Mouse (Mus musculus) heart, embryonic 12.5 days (tissue): Measurements from ENCODE around the gene Tmem82. TPM values are rescaled to one million over a fixed set of nuclear protein-coding genes. Genes with fewer than 3 reads are reported as not detected.
A peak's percentile ranks its signal among the peaks of the same experiment; 100 is the strongest.

Source experiments
- ATAC-seq: fragments of 200-750 bp; cut with Nextera tagmentation; 2 replicates; pipeline ENCODE4 v1.8.0; 2017; ENCODE audit warnings: moderate TSS enrichment, moderate library complexity; ENCODE audit not compliant: insufficient number of reproducible peaks, low FRiP score
- H3K27ac ChIP-seq: fragments of 300-500 bp; sonication (generic); 2 replicates; pipeline ENCODE4 v1.5.1; 2016; ENCODE audit warnings: mild to moderate bottlenecking, moderate library complexity; ENCODE audit not compliant: poor library complexity, severe bottlenecking
- H3K27me3 ChIP-seq: fragments of 300-500 bp; sonication (generic); replicated peaks from 2 replicates; pipeline ENCODE4 v1.6.1; 2016; ENCODE audit warnings: mild to moderate bottlenecking, moderate library complexity
- H3K36me3 ChIP-seq: fragments of 300-500 bp; sonication (generic); 2 replicates; pipeline ENCODE4 v1.6.1; 2016; ENCODE audit warnings: mild to moderate bottlenecking, moderate library complexity
- H3K4me1 ChIP-seq: fragments of 300-500 bp; sonication (generic); replicated peaks from 2 replicates; pipeline ENCODE4 v1.6.1; 2016; ENCODE audit warnings: mild to moderate bottlenecking
- H3K4me2 ChIP-seq: fragments of 300-500 bp; sonication (generic); 2 replicates; pipeline ENCODE4 v1.6.1; 2016; ENCODE audit warnings: mild to moderate bottlenecking, moderate library complexity
- H3K4me3 ChIP-seq: fragments of 300-500 bp; sonication (generic); 2 replicates; pipeline ENCODE4 v1.5.1; 2016; ENCODE audit warnings: mild to moderate bottlenecking
- H3K9ac ChIP-seq: fragments of 300-500 bp; sonication (generic); 2 replicates; pipeline ENCODE4 v1.6.1; 2016; ENCODE audit warnings: mild to moderate bottlenecking, moderate library complexity
- H3K9me3 ChIP-seq: fragments of 300-500 bp; sonication (generic); replicated peaks from 2 replicates; pipeline ENCODE4 v1.6.1; 2016; ENCODE audit warnings: mild to moderate bottlenecking, moderate library complexity
- WGBS: fragments of 180-500 bp; shearing (Covaris S2); methylation state at CpG from one replicate; pipeline ENCODE4 v1.1.7; 2016; 5-methylcytosine and 5-hydroxymethylcytosine counted together
- polyA plus RNA-seq: library from polyadenylated mRNA; unstranded; fragments of >200 nt; fragmentation: Nextera tagmentation; extraction: Ambion mirVana; gene quantifications from 2 replicates; pipeline ENCODE4 v1.2.1, GENCODE M21; 2016

Tmem82 gene
- polyA plus RNA-seq, 1 experiment from 2014 or later = 0.19 TPM

DNA sequence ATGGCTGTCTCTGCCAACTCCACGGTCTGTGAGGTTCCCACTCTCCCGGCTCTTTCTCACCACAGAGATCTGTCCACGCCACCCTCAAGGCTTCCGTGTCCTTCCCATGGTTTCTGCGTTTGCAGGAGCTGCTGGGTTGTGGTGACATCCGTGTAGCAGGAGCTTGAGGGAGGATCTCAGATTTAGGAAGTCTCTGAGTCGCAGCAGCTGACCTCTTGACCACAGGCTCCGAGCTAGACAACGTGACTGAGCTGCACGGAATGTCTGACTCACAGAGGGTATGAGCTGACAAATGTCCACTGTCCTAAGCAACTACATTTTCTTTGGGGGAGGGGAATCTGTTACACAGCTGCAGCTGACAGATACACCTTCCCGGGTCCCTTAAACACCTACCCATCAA lies 12.6 kb downstream of the Tmem82 start, which contains the start of gene Fblim1:
Gene Fblim1, minus strand, starts transcription at position 236 of the 400 bp plus-strand sequence.
- no peaks in the 10 kb centered on the region for H3K27me3 ChIP-seq
- H3K4me3 ChIP-seq = no peak within 1 kb of the TSS
- ATAC-seq = no peak
- WGBS = 69% methylated on average over 11 of the region's 11 CpGs
- H3K4me1 ChIP-seq = peaks cover 49% of the 10 kb centered on the region
- H3K27ac ChIP-seq = no peak within 1 kb of the TSS
- H3K9me3 ChIP-seq = no peaks in the 10 kb centered on the region
- H3K4me2 ChIP-seq = no peak within 1 kb of the TSS
- H3K36me3 ChIP-seq = no peaks in the 10 kb centered on the region
- H3K9ac ChIP-seq = no peak within 1 kb of the TSS

DNA sequence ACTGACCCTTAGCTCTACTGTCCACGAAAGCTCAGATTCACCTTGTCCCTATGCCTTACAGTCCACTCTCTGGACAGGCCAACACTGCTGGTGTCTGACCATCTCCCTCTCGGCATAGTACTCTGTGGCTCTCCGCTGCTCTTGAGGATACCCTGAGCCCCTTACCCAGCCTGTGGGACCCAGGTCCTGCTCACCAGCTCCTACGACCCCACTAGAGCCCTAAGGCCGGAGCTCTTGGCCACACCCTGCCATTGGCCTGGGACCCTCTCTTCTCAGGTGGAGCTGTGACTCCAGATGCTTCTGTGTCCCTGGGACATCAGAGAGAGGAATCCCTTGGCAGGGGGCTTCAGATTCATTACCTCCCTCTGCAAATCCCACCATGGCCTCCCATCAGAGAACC lies 13.0 kb downstream of the Tmem82 start:
- no peak overlapping the region for H3K4me2 ChIP-seq
- no peaks in the 10 kb centered on the region for H3K36me3 ChIP-seq
- peaks cover 53% of the 10 kb centered on the region for H3K4me1 ChIP-seq
- no peak overlapping the region for H3K4me3 ChIP-seq
- H3K9ac ChIP-seq = no peak overlapping the region
- H3K9me3 ChIP-seq = no peaks in the 10 kb centered on the region
- 87% methylated on average over 5 of the region's 5 CpGs for WGBS
- H3K27me3 ChIP-seq = no peaks in the 10 kb centered on the region
- ATAC-seq = no peak
- no peak overlapping the region for H3K27ac ChIP-seq

DNA sequence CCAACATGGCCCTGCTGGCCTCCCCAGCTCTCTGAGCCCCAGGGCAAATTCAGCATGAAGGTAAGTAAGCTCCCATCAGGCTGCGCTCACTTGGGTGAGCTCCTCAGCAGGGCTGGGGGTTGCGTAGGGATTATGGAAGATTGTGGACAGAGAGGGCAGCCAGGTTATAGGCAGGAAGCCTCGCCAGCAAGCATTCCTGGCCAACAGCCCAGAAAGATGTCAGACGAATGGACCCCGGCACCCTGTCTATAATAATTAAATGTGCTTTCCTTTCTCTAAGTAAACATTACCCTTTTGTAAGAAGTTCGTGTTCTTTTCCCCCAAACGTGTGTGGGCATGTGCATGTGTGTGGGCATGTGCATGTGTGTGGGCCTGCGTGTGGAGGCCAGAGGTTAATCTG lies 13.9 kb downstream of the Tmem82 start:
- WGBS = 51% methylated on average over 8 of the region's 8 CpGs
- ATAC-seq = no peak

DNA sequence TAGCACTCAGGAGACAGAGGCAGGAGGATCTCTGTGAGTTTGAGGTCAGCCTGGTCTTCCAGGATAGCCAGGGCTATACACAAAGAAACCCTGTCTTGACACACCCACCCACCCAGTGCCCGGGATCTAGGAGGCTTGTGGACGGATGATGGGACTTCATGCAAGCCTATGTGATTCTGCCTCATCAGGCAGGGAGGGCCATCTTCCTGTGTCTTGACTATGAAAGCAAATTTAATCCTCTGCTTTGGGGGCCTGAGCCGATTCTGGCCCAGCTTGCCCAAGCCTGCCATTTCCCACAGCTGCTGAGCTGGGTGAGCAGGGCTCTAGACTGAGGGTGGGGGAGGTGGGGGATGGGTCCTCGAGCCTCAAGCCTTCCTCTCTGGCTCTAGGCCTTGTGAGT lies 14.5 kb downstream of the Tmem82 start:
- Histone ChIP-seq H3K27ac (peak overlapping the region; percentile 45), H3K9ac (no peak overlapping the region), H3K4me1 (peaks cover 53% of the 10 kb centered on the region), H3K4me2 (no peak overlapping the region), H3K27me3 (no peaks in the 10 kb centered on the region), H3K36me3 (no peaks in the 10 kb centered on the region), H3K9me3 (no peaks in the 10 kb centered on the region), H3K4me3 (no peak overlapping the region)
- WGBS = 54% methylated on average over 4 of the region's 4 CpGs
- no peak for ATAC-seq

More for the DNA sequence above, 13.9 kb downstream of the Tmem82 start:
- Histone ChIP-seq H3K4me2 (no peak overlapping the region), H3K36me3 (no peaks in the 10 kb centered on the region), H3K27me3 (no peaks in the 10 kb centered on the region), H3K27ac (peak overlapping the region; percentile 45), H3K4me1 (peaks cover 53% of the 10 kb centered on the region), H3K4me3 (no peak overlapping the region), H3K9ac (no peak overlapping the region), H3K9me3 (no peaks in the 10 kb centered on the region)

DNA sequence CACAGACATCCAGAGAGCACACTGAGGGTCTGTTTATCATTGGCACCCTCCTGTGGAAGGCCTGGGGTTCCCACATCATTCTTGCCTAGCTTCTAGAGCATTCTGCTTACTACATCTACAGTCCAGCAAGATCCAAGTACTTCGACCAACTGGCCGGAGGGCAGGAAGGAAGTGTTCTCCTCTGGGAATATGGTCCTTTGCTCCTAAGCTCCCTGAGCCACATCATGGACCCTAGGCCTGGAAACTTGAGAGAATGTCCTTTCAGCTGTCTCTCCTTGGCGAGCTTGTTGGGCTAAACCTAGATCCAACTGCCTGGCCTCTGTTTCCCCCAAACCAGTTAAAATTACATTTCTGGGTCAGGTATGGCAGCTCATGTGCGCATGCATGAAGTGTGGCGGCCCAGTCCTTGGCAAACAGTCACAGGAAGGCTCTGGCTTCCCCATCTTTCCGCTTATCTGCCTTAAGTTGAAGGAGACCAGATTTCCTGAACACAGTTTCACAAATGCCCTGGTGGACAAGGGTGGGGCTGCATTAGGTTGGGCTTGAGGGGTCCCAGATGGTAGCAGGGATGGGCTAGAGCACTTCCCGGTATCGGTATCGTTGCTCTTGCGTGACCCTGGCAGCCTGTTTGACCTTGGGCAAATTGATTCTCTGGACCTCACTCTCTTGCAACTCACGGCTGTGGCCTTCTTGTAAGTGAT lies 15.8 kb downstream of the Tmem82 start:
- ATAC-seq = peak; percentile 36
- H3K9me3 ChIP-seq = no peaks in the 10 kb centered on the region
- WGBS = 50% methylated on average over 11 of the region's 11 CpGs
- no peaks in the 10 kb centered on the region for H3K27me3 ChIP-seq
- H3K27ac ChIP-seq = peak overlapping the region; percentile 74
- H3K9ac ChIP-seq = no peak overlapping the region
- peaks cover 53% of the 10 kb centered on the region for H3K4me1 ChIP-seq
- no peaks in the 10 kb centered on the region for H3K36me3 ChIP-seq
- H3K4me2 ChIP-seq = no peak overlapping the region
- H3K4me3 ChIP-seq = no peak overlapping the region

DNA sequence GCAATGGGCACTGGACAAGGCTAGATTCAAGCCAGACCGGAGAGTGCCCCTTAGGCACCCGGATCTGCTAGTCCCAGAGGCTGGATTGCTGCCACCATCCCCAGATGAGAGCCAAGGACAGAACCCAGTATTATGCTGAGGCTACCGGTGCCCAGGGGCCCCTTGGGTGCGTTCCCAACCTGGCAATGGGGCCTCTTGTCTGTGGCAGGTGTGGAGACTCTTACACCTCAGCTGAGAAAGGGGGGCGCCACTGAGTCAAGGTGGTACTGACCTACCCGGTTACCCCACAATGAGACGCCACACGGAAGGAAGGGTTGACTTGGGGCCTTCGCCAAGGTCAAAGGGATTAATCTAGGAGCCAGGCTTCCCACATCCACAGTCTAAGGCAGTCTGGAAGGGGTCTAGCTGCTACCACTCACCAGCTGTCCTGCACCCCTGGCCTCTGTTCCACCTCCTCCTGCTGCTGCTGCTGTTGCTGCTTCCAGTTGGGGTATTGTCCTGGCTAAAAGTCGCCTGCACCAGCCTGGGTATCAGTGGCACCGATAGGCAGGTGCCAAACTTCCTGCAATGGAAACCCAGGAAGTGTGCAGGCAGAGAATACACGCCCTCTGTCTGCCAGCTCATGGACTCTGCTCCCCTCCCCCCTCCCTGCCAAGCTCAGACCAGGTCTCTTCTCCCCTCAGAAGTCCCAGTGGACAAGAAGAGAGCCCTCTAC lies 17.1 kb downstream of the Tmem82 start:
- peaks cover 60% of the 10 kb centered on the region for H3K4me1 ChIP-seq
- 57% methylated on average over 12 of the region's 12 CpGs for WGBS
- H3K4me2 ChIP-seq = no peak overlapping the region
- peak overlapping the region; percentile 74 for H3K27ac ChIP-seq
- ATAC-seq = no peak
- H3K9ac ChIP-seq = no peak overlapping the region
- no peaks in the 10 kb centered on the region for H3K9me3 ChIP-seq
- no peaks in the 10 kb centered on the region for H3K27me3 ChIP-seq
- H3K36me3 ChIP-seq = no peaks in the 10 kb centered on the region
- no peak overlapping the region for H3K4me3 ChIP-seq

DNA sequence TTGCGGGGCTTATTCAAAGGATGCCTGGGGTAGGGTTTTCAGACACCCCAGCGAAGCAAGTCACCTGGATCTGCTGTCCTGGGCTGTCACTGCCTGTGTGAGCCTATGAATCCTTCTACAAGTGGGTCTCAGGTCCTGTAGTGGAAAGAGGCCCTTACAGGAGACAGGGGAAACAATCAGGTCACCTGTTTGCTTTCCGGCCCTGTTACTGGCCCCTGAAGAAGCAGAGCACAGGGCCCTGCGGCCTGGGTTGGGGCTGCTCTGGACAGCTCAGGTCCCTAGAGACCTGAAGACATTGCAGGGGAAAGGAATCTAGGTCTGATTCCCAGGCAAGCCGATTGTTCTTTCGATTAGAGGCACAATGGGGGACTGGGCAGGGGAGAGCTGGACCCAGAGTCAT lies 18.1 kb downstream of the Tmem82 start:
- peaks cover 54% of the 10 kb centered on the region for H3K4me1 ChIP-seq
- H3K36me3 ChIP-seq = peaks cover 4% of the 10 kb centered on the region
- H3K9ac ChIP-seq = no peak overlapping the region; the same call in 1 of the 2 replicates
- H3K4me2 ChIP-seq = peak overlapping the region; percentile 91
- no peaks in the 10 kb centered on the region for H3K27me3 ChIP-seq
- WGBS = 27% methylated on average over 6 of the region's 6 CpGs
- H3K9me3 ChIP-seq = no peaks in the 10 kb centered on the region
- peak overlapping the region; percentile 84; the same call in 1 of the 2 replicates for H3K27ac ChIP-seq
- H3K4me3 ChIP-seq = peak overlapping the region; percentile 76; the same call in 1 of the 2 replicates
- no peak for ATAC-seq

DNA sequence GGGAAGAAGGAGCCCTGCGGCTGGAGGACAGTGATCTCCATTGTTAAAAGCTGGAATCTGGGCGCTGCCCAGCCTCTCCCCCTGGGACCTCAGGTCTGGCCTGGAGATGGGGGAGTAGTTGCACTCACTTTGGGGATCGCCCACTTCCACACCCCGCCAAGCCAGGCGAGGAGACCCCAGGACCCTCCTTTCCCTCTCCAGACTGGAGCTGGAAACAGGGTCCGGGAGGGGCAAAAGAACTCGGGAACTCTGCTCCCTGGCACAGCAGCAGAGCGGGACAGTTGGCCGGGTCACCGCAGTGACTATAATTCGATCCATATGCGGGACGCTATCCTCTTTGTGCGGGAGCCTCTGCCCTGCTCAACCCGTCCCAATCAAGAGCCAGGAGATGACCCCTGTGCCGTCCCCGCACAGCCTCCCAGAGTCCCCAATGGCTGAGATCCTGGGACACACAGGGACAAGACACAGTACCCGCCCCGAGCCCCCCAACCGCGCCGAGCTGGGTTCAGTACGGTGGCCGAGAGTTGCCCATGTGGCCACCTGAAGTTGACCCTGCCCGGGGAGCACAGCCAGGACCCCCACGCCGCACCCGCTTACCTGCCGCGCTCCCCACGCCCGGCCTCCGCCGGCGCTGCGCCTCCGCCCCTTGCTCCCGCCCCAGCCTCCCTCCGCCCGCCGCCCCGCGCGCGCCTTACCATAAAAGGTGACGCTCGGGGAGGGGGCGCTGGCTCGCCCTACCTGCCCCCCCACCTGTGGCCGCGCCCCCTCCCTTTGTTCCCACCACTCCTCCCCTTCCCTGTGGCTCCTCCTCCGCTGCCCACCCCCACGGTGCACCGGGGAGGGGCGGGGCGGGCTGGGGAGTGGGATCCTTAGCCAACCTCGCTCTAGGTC lies 18.9 kb downstream of the Tmem82 start:
- peaks cover 51% of the 10 kb centered on the region for H3K4me1 ChIP-seq
- under 1% methylated on average over 54 of the region's 57 CpGs for WGBS
- H3K4me2 ChIP-seq = peak overlapping the region; percentile 91
- H3K27ac ChIP-seq = peak overlapping the region; percentile 84
- no peaks in the 10 kb centered on the region for H3K27me3 ChIP-seq
- H3K9ac ChIP-seq = peak overlapping the region; percentile 87
- peaks cover 13% of the 10 kb centered on the region for H3K36me3 ChIP-seq
- H3K9me3 ChIP-seq = no peaks in the 10 kb centered on the region
- ATAC-seq = peak; percentile 31; the same call in 1 of the 2 replicates
- H3K4me3 ChIP-seq = peak overlapping the region; percentile 76

DNA sequence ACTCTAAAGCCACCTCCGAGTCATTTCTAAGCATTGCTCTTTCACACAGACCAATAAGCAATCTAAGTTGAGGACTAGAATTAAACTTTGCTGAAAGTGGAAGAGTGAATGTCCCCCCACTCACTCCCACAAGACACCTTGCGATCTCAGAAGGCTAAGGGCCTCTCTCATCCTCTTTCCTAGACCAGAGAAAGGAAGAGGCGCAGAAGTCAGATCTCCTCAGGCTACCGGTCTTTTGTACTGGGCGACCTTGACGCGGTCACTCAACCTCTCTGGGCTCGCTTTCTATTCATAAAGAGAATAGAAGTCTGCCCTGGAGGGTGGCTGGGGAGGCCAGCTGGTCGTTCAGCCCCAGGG lies 19.6 kb downstream of the Tmem82 start:
- no peaks in the 10 kb centered on the region for H3K9me3 ChIP-seq
- H3K4me2 ChIP-seq = peak overlapping the region; percentile 91
- H3K36me3 ChIP-seq = peaks cover 19% of the 10 kb centered on the region
- peak overlapping the region; percentile 84 for H3K27ac ChIP-seq
- peak overlapping the region; percentile 87 for H3K9ac ChIP-seq
- H3K4me3 ChIP-seq = peak overlapping the region; percentile 76
- 2% methylated on average over 9 of the region's 9 CpGs for WGBS
- no peak for ATAC-seq
- no peaks in the 10 kb centered on the region for H3K27me3 ChIP-seq
- H3K4me1 ChIP-seq = peaks cover 45% of the 10 kb centered on the region

DNA sequence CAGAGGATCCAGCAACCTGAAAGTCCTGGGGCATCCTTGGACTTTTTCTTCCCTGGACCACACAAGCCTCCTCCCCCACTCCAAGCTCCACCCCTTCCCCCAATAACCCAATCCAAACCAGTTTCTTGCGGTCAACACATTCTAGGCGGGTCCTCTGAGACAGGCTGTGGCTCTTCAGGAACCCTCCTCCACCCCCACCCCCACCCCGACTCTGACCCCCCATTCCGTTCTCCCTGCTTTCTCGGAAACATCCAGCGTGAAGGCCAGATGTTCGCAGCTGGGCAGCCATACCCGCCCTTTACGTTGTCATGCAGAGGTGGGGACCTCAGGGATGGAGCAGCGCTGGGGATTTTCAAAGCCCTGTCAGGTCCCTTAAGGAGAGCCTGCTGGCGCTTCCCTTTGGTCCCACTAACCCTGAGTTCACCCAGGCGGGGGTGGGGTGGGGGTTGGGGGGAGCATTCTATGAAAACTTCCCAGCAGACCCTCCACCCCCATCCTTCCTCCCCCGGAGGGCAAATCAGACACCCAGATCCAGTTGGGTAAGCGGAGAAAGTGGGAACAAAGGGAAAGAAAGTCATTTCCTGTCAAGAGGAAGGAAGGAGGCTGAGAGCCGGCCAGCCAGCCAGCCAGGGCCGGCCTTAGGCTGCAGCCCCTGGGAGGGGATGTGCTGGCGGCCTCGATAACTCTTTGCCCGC lies 20.1 kb downstream of the Tmem82 start:
- 2% methylated on average over 19 of the region's 19 CpGs for WGBS
- peaks cover 40% of the 10 kb centered on the region for H3K4me1 ChIP-seq
- peak; percentile 37; the same call in 1 of the 2 replicates for ATAC-seq
- no peaks in the 10 kb centered on the region for H3K9me3 ChIP-seq
- H3K27ac ChIP-seq = peak overlapping the region; percentile 84
- peak overlapping the region; percentile 87 for H3K9ac ChIP-seq
- peak overlapping the region; percentile 76 for H3K4me3 ChIP-seq
- H3K4me2 ChIP-seq = peak overlapping the region; percentile 91
- H3K36me3 ChIP-seq = peaks cover 22% of the 10 kb centered on the region
- H3K27me3 ChIP-seq = no peaks in the 10 kb centered on the region
